Mouse (Mus musculus) E14TG2a.4 (cell line): Measurements from ENCODE around the gene Birc6.

Experiments
- H3K27me3 ChIP-seq: 2 replicates; pipeline ENCODE4 v1.6.1; 2014; ENCODE audit warnings: low read length, control low read depth; ENCODE audit not compliant: insufficient read depth
- H3K36me3 ChIP-seq: 2 replicates; pipeline ENCODE4 v1.6.1; 2014; ENCODE audit warnings: low read length, control low read depth; ENCODE audit not compliant: insufficient read depth
- H3K4me1 ChIP-seq: replicated peaks from 2 replicates; pipeline ENCODE4 v1.6.1; 2014; ENCODE audit warnings: low read depth, low read length, control low read depth
- H3K4me3 ChIP-seq: replicated peaks from 2 replicates; pipeline ENCODE4 v1.5.1; 2014; ENCODE audit warnings: mild to moderate bottlenecking, low read length
- H3K9me3 ChIP-seq: 2 replicates; pipeline ENCODE4 v1.6.1; 2014; ENCODE audit warnings: low read length, control low read depth
- CTCF ChIP-seq: conservative IDR thresholded peaks from 2 replicates; pipeline ENCODE4 v1.5.1; 2014; ENCODE audit warnings: low read length
- NANOG ChIP-seq: IDR thresholded peaks from 2 replicates; pipeline ENCODE4 v1.6.1; 2014; ENCODE audit warnings: borderline replicate concordance, low read length, mixed read lengths
- POU5F1 ChIP-seq: IDR thresholded peaks from 2 replicates; pipeline ENCODE4 v1.6.1; 2014; ENCODE audit warnings: low read length, borderline replicate concordance

The Birc6 gene

DNA sequence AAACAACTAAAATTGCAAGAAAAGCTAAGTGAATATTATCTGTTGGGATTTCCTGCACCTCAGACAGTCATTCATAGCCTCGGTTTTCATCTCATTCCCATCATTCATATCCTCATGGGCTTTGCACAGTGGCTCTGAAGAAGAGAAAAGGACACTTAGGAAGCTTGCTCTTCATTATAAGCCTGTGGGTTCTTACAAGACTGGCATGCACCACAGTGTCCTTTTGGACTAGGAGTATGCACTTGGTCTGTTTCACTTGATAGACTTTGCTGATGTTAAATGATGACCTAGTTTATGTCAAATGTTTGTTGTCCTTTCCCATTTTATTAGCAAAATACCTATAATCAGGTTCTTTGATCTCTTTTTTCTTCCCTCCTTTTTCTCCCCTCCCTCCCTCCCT lies 9.4 kb downstream of the Birc6 start:
- no peaks in the 10 kb centered on the region; the same call in 1 of the 2 replicates for H3K36me3 ChIP-seq
- no peaks in the 10 kb centered on the region for H3K9me3 ChIP-seq
- no peak overlapping the region for H3K4me3 ChIP-seq
- no peaks in the 10 kb centered on the region for H3K27me3 ChIP-seq
- peaks cover 42% of the 10 kb centered on the region for H3K4me1 ChIP-seq
- no peak for TF ChIP-seq POU5F1
- no peak for TF ChIP-seq NANOG
- TF ChIP-seq CTCF = no peak

DNA sequence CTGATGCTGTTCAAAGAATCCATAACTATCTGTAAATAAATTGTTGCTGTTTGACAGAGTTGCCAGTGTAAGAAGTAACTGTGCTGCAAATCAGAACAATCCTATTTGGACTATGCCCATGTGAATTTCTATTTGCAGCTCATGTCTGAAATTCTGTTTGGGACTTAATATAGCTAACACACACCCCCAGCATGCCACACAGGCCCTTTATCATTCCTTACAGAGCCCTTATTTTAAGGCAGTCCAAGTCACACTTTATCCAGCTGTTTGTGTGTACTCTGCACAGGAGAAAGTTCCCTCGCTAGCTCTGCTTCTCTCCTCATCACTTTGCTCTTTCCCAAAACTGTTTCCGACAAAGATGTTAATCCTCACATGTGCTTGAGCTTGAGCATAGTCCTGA lies 15.5 kb downstream of the Birc6 start:
- TF ChIP-seq CTCF = no peak
- TF ChIP-seq POU5F1 = no peak
- no peak for TF ChIP-seq NANOG
- Histone ChIP-seq H3K4me3 (no peak overlapping the region), H3K27me3 (no peaks in the 10 kb centered on the region), H3K36me3 (peaks cover 29% of the 10 kb centered on the region), H3K4me1 (peaks cover 27% of the 10 kb centered on the region), H3K9me3 (no peaks in the 10 kb centered on the region)

DNA sequence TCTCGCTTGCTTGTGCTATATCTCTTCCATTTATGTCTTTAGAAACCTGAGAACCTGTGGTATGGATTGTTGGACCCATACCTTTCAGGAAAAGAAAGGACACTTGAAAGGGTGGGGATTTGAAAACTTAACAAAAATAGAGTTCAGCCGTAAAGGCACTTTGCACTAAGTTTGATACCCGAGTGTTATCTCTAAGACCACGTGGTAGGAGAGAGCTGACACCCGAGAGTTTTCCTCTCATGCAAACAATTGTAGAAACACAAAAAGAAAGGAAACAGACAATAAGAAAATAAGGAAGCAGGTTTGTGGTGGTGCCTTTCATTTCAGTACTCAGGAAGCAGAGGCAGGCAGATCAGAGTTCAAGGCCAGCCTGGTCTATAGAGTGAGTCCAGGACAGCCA lies 26.0 kb downstream of the Birc6 start:
- no peaks in the 10 kb centered on the region for H3K9me3 ChIP-seq
- H3K36me3 ChIP-seq = peaks cover 50% of the 10 kb centered on the region
- no peak for TF ChIP-seq POU5F1
- TF ChIP-seq NANOG = no peak
- TF ChIP-seq CTCF = no peak
- no peak overlapping the region for H3K4me3 ChIP-seq
- no peaks in the 10 kb centered on the region; the same call in 1 of the 2 replicates for H3K4me1 ChIP-seq
- H3K27me3 ChIP-seq = no peaks in the 10 kb centered on the region

DNA sequence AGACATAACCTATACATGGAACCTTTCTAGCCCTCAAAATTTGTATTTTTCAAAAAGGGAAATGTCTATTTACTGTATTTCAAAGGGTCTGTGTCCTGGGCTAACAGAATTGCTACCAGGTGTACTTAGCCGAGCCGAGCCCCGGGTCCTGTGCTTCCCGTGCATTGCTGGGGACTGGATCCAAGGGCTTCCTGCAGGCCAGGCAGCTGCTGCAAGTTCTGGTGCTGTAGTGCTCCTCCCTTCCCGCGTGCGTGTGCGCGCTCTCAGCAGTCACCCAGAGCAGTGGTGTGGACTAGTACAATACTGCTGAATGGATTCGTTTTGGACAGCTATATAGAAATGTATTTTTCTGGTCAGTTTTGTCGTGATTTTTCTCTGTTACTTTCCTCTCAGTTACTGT lies 31.8 kb downstream of the Birc6 start:
- Histone ChIP-seq H3K4me1 (no peaks in the 10 kb centered on the region; the same call in 1 of the 2 replicates), H3K9me3 (no peaks in the 10 kb centered on the region), H3K4me3 (no peak overlapping the region), H3K27me3 (no peaks in the 10 kb centered on the region), H3K36me3 (peaks cover 72% of the 10 kb centered on the region)
- no peak for TF ChIP-seq CTCF
- TF ChIP-seq POU5F1 = no peak
- no peak for TF ChIP-seq NANOG

DNA sequence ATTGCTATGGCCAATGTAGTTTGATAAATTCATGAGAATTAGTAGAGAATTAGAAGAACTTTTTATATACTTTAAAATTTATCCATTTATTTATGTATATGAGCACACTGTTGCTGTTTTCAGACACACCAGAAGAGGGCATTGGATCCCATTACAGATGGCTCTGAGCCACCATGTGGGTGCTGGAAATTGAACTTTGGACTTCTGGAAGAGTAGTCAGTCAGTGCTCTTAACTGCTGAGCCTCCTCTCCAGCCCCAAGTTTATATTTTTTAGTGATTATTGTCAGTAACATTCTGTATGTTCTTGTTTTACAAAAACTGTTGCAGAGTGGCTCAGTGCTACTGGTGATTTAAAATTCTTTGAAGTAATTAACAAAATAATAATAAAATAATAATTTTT lies 36.1 kb downstream of the Birc6 start:
- TF ChIP-seq POU5F1 (no peak), CTCF (no peak), NANOG (no peak)
- no peaks in the 10 kb centered on the region for H3K9me3 ChIP-seq
- H3K4me1 ChIP-seq = no peaks in the 10 kb centered on the region; the same call in 1 of the 2 replicates
- peaks cover 76% of the 10 kb centered on the region for H3K36me3 ChIP-seq
- no peaks in the 10 kb centered on the region for H3K27me3 ChIP-seq
- no peak overlapping the region for H3K4me3 ChIP-seq

DNA sequence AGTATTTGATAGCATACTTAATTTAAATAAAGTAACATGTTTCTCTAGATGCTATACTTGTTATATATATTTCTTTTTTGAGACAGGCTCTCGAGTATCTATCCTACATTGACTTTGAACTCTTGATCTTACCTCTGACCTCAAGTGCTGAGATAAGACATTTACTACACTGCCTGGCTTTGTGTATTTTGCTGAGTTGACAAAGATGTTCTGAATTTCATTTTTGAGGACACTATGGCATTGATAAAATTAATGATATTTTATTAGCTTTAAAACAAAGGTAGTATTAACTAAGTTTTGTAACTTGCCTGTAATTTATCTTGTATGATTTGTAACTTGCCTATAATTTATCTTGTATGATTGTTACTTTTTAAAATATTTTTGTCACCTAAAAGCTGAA lies 41.1 kb downstream of the Birc6 start:
- Histone ChIP-seq H3K36me3 (peaks cover 36% of the 10 kb centered on the region), H3K4me1 (no peaks in the 10 kb centered on the region), H3K4me3 (no peak overlapping the region), H3K9me3 (no peaks in the 10 kb centered on the region), H3K27me3 (no peaks in the 10 kb centered on the region)
- TF ChIP-seq NANOG = no peak
- no peak for TF ChIP-seq CTCF
- no peak for TF ChIP-seq POU5F1

DNA sequence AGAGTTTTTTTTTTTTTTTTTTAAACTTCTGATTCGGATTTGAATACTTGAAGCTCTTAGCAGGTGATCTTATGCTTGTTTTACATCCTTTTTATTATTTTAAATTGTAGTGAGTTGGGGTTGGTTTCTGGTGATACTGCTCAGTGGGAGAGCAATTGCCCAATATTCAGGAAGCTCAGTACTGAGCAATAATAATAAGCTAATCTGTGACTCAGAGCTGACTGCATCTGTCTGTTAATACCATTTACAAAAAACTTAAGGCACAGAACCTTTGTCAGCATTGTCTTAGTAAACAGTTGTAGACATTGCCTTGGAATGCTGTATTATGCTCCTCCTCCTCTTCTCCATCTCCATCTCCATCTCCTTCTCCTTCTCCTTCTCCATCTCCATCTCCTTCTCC lies 42.5 kb downstream of the Birc6 start:
- Histone ChIP-seq H3K4me3 (no peak overlapping the region), H3K4me1 (no peaks in the 10 kb centered on the region), H3K9me3 (no peaks in the 10 kb centered on the region), H3K36me3 (peaks cover 45% of the 10 kb centered on the region), H3K27me3 (no peaks in the 10 kb centered on the region)
- TF ChIP-seq CTCF (no peak), POU5F1 (no peak), NANOG (no peak)

DNA sequence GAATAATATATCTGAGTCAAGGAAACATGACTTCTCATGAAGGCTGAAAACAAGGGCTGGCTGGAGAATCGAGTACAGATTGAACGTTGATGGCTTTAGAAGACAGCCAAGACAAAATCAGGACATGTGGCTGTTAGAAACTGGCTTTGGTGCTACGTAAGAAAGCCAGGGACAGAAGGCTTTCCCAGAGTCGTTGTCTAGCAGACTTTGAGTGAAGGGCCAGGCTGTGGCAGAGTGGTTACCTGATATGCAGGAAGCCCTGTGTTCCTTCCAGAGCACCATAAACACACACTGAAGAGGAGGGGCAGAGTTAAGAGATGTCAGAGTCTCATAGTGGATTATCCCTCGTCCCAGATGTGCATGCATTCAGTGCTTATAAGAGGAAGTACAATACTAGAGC lies 49.1 kb downstream of the Birc6 start:
- H3K36me3 ChIP-seq = peaks cover 54% of the 10 kb centered on the region
- H3K9me3 ChIP-seq = no peaks in the 10 kb centered on the region
- H3K4me3 ChIP-seq = no peak overlapping the region
- H3K4me1 ChIP-seq = no peaks in the 10 kb centered on the region
- TF ChIP-seq CTCF (no peak), NANOG (no peak), POU5F1 (no peak)
- no peaks in the 10 kb centered on the region for H3K27me3 ChIP-seq

DNA sequence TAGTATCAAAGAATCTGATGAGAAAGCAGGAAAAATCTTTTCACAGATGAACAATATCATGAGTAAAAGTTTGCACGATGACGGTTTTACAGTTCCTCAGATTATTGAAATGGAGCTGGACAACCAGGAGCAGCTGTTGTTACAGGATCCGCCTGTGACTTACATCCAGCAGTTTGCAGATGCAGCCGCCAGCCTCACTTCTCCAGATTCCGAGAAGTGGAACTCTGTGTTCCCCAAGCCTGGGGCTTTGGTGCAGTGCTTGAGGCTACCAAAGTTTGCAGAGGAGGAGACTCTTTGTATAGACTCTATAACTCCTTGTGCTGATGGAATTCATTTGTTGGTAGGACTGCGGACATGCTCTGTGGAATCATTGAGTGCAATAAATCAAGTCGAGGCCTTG lies 51.5 kb downstream of the Birc6 start:
- H3K4me3 ChIP-seq = no peak overlapping the region
- peaks cover 53% of the 10 kb centered on the region for H3K36me3 ChIP-seq
- H3K4me1 ChIP-seq = peaks cover 5% of the 10 kb centered on the region; the same call in 1 of the 2 replicates
- no peaks in the 10 kb centered on the region for H3K27me3 ChIP-seq
- no peaks in the 10 kb centered on the region for H3K9me3 ChIP-seq
- TF ChIP-seq NANOG = no peak
- no peak for TF ChIP-seq POU5F1
- TF ChIP-seq CTCF = no peak
